Mouse (Mus musculus) embryonic fibroblast, embryonic 13.5 days (primary cell): ENCODE measurements around the gene Stxbp6. TPM values are rescaled to one million over a fixed set of nuclear protein-coding genes. Genes with fewer than 3 reads are reported as not detected.

Experiments used
- H3K27ac ChIP-seq: 2 replicates; pipeline ENCODE4 v1.5.1; 2012; ENCODE audit warnings: low read length, control low read depth, inconsistent platforms; ENCODE audit not compliant: insufficient read depth
- H3K4me1 ChIP-seq: 2 replicates; pipeline ENCODE4 v1.6.1; 2011; ENCODE audit warnings: low read length; ENCODE audit not compliant: control insufficient read depth, insufficient read depth
- H3K4me3 ChIP-seq: 2 replicates; pipeline ENCODE4 v1.5.1; 2011; ENCODE audit warnings: mild to moderate bottlenecking, control low read depth, low read length; ENCODE audit not compliant: insufficient read depth
- CTCF ChIP-seq: IDR thresholded peaks from 2 replicates; pipeline ENCODE4 v1.5.1; 2011; ENCODE audit warnings: mild to moderate bottlenecking, control low read depth, low read length, moderate library complexity, borderline replicate concordance; ENCODE audit not compliant: insufficient read depth
- POLR2A ChIP-seq: IDR thresholded peaks from 2 replicates; pipeline ENCODE4 v1.6.1; 2011; ENCODE audit warnings: low read depth, mild to moderate bottlenecking, control low read depth, low read length, moderate library complexity
- polyA plus RNA-seq: library from polyadenylated mRNA; stranded (reverse); fragments of >200 nt; gene quantifications from 2 replicates; pipeline ENCODE4 v1.2.4, GENCODE M21; 2011; ENCODE audit warnings: low read depth; ENCODE audit not compliant: missing spikeins, insufficient read length

The Stxbp6 gene
- polyA plus RNA-seq, 1 experiment, result 5.8 TPM

GRCm38 (mm10) chr12:44908028-44908702 is 166.3 kb downstream of the Stxbp6 start:
- H3K27ac ChIP-seq, result no peak overlapping the region
- H3K4me3 ChIP-seq, result no peak overlapping the region
- TF ChIP-seq POLR2A, result no peak
- no peak for TF ChIP-seq CTCF
- no peaks in the 10 kb centered on the region for H3K4me1 ChIP-seq

GRCm38 (mm10) chr12:44906001-44906400 is 168.5 kb downstream of the Stxbp6 start:
- no peaks in the 10 kb centered on the region for H3K4me1 ChIP-seq
- no peak for TF ChIP-seq POLR2A
- no peak overlapping the region for H3K27ac ChIP-seq
- no peak overlapping the region for H3K4me3 ChIP-seq

GRCm38 (mm10) chr12:44903205-44903732 is 171.2 kb downstream of the Stxbp6 start:
- no peak for TF ChIP-seq CTCF
- TF ChIP-seq POLR2A, result no peak
- Histone ChIP-seq H3K4me1 (no peaks in the 10 kb centered on the region), H3K4me3 (no peak overlapping the region), H3K27ac (no peak overlapping the region)

- Histone ChIP-seq H3K27ac (no peak overlapping the region), H3K4me1 (no peaks in the 10 kb centered on the region), H3K4me3 (no peak overlapping the region)
- TF ChIP-seq CTCF (no peak), POLR2A (no peak)
Observed at GRCm38 (mm10) chr12:44899173-44899870, 175.2 kb downstream of the Stxbp6 start.

GRCm38 (mm10) chr12:44896460-44896859 is 178.0 kb downstream of the Stxbp6 start:
- Histone ChIP-seq H3K4me1 (no peaks in the 10 kb centered on the region), H3K27ac (no peak overlapping the region), H3K4me3 (no peak overlapping the region)
- no peak for TF ChIP-seq CTCF
- TF ChIP-seq POLR2A, result no peak

GRCm38 (mm10) chr12:44889677-44890393 is 184.7 kb downstream of the Stxbp6 start:
- H3K4me3 ChIP-seq, result no peak overlapping the region
- no peaks in the 10 kb centered on the region for H3K4me1 ChIP-seq
- TF ChIP-seq CTCF, result no peak
- no peak for TF ChIP-seq POLR2A
- H3K27ac ChIP-seq, result no peak overlapping the region

- no peak overlapping the region for H3K4me3 ChIP-seq
- H3K27ac ChIP-seq, result no peak overlapping the region
- H3K4me1 ChIP-seq, result no peaks in the 10 kb centered on the region
- TF ChIP-seq POLR2A (no peak), CTCF (no peak)
Observed at GRCm38 (mm10) chr12:44886826-44887225, 187.7 kb downstream of the Stxbp6 start.

- TF ChIP-seq CTCF (no peak), POLR2A (no peak)
- H3K27ac ChIP-seq, result no peak overlapping the region
- no peak overlapping the region for H3K4me3 ChIP-seq
- no peaks in the 10 kb centered on the region for H3K4me1 ChIP-seq
Observed at GRCm38 (mm10) chr12:44872697-44873096, 201.8 kb downstream of the Stxbp6 start.

GRCm38 (mm10) chr12:44865442-44865841 is 209.1 kb downstream of the Stxbp6 start:
- no peak overlapping the region for H3K27ac ChIP-seq

GRCm38 (mm10) chr12:44859454-44859853 is 215.1 kb downstream of the Stxbp6 start:
- Histone ChIP-seq H3K4me1 (peaks cover 6% of the 10 kb centered on the region), H3K4me3 (no peak overlapping the region), H3K27ac (no peak overlapping the region)
- TF ChIP-seq POLR2A (no peak), CTCF (no peak)

More at GRCm38 (mm10) chr12:44865442-44865841, 209.1 kb downstream of the Stxbp6 start:
- TF ChIP-seq POLR2A, result no peak
- no peak for TF ChIP-seq CTCF
- H3K4me3 ChIP-seq, result no peak overlapping the region
- no peaks in the 10 kb centered on the region for H3K4me1 ChIP-seq
